Mouse (Mus musculus) heart, embryonic 14.5 days (tissue): ENCODE measurements around the gene Mrps16. TPM values are rescaled to one million over a fixed set of nuclear protein-coding genes. Genes with fewer than 3 reads are reported as not detected.

ENCODE experiments used
- ATAC-seq: fragments of 200-750 bp; cut with Nextera tagmentation; 2 replicates; pipeline ENCODE4 v1.8.0; 2017; ENCODE audit warnings: low read depth, moderate TSS enrichment; ENCODE audit not compliant: insufficient number of reproducible peaks, insufficient read depth, low FRiP score
- H3K27ac ChIP-seq, 2 experiments: fragments of 200-500 bp in 1 of 2; fragments of 300-500 bp in 1 of 2; sonication (generic) in 1 of 2; replicated peaks in 1 of 2; 2 replicates each; pipeline ENCODE4 v1.5.1; 2012 to 2014; ENCODE audit warnings: low read depth in 2 of 2, low read length in 2 of 2, control low read depth in 1 of 2, mild to moderate bottlenecking in 1 of 2, mixed read lengths in 1 of 2; ENCODE audit not compliant: control insufficient read depth in 1 of 2, insufficient read depth in 1 of 2
- H3K27me3 ChIP-seq: fragments of 300-500 bp; sonication (generic); 2 replicates; pipeline ENCODE4 v1.6.1; 2014; ENCODE audit warnings: mild to moderate bottlenecking, low read length, control low read depth; ENCODE audit not compliant: control insufficient read depth, insufficient read depth
- H3K36me3 ChIP-seq: fragments of 300-500 bp; sonication (generic); 2 replicates; pipeline ENCODE4 v1.6.1; 2014; ENCODE audit warnings: mild to moderate bottlenecking, control low read depth, low read length, mixed read lengths; ENCODE audit not compliant: control insufficient read depth, insufficient read depth
- H3K4me1 ChIP-seq, 2 experiments: fragments of 200-500 bp in 1 of 2; fragments of 300-500 bp in 1 of 2; sonication (generic) in 1 of 2; 2 replicates each; pipeline ENCODE4 v1.6.1; 2012 to 2014; ENCODE audit warnings: low read length in 2 of 2, control low read depth in 1 of 2, mixed read lengths in 1 of 2; ENCODE audit not compliant: control insufficient read depth in 2 of 2, insufficient read depth in 2 of 2
- H3K4me2 ChIP-seq: fragments of 300-500 bp; sonication (generic); 2 replicates; pipeline ENCODE4 v1.6.1; 2014; ENCODE audit warnings: mild to moderate bottlenecking, low read length
- H3K4me3 ChIP-seq, 2 experiments: fragments of 200-500 bp in 1 of 2; fragments of 300-500 bp in 1 of 2; sonication (generic) in 1 of 2; 2 replicates each; pipeline ENCODE4 v1.5.1; 2012 to 2014; ENCODE audit warnings: low read length in 2 of 2, mild to moderate bottlenecking in 2 of 2, control low read depth in 1 of 2, low read depth in 1 of 2, moderate library complexity in 1 of 2; ENCODE audit not compliant: control insufficient read depth in 1 of 2, insufficient read depth in 1 of 2
- H3K9ac ChIP-seq: fragments of 300-500 bp; sonication (generic); 2 replicates; pipeline ENCODE4 v1.6.1; 2014; ENCODE audit warnings: mild to moderate bottlenecking, low read length
- H3K9me3 ChIP-seq: fragments of 300-500 bp; sonication (generic); 2 replicates; pipeline ENCODE4 v1.6.1; 2016; ENCODE audit warnings: low read length, control low read depth; ENCODE audit not compliant: control insufficient read depth
- WGBS: fragments of 180-500 bp; shearing (Covaris S2); extraction: QIAGEN DNeasy Blood & Tissue Kit; methylation state at CpG from one replicate; pipeline ENCODE4 v1.1.7; 2014; 5-methylcytosine and 5-hydroxymethylcytosine counted together
- polyA plus RNA-seq: library from polyadenylated mRNA; unstranded; fragments of >200 nt; fragmentation: Nextera tagmentation; extraction: Ambion mirVana; gene quantifications from 2 replicates; pipeline ENCODE4 v1.2.1, GENCODE M21; 2014

Mrps16 gene
- polyA plus RNA-seq, 1 experiment from 2014 or later, result 106 TPM

- H3K9me3 ChIP-seq, result no peaks in the 10 kb centered on the region
- H3K9ac ChIP-seq, result peak within 1 kb of the TSS; percentile 85
- peak within 1 kb of the TSS; percentile 82 to 96 for H3K4me3 ChIP-seq
- H3K4me1 ChIP-seq, result peaks cover 8 to 26% of the 10 kb centered on the region in 2 experiments
- peaks cover 64% of the 10 kb centered on the region for H3K36me3 ChIP-seq
- ATAC-seq, result peak; percentile 62
- WGBS, result under 1% methylated on average over 59 of the region's 59 CpGs
- H3K27ac ChIP-seq, result peak within 1 kb of the TSS; percentile 80 to 94
- no peaks in the 10 kb centered on the region for H3K27me3 ChIP-seq
- peak within 1 kb of the TSS; percentile 82 for H3K4me2 ChIP-seq
Measured at GRCm38 (mm10) chr14:20388441-20389129, 4.8 kb downstream of the Mrps16 start, which contains the start of gene Dnajc9. Gene Dnajc9, minus strand, starts transcription at chr14:20388910.

GRCm38 (mm10) chr14:20379753-20380430 is 13.5 kb downstream of the Mrps16 start:
- H3K36me3 ChIP-seq, result peaks cover 75% of the 10 kb centered on the region
- 84% methylated on average over 9 of the region's 9 CpGs for WGBS
- H3K27me3 ChIP-seq, result no peaks in the 10 kb centered on the region
- H3K9me3 ChIP-seq, result no peaks in the 10 kb centered on the region
- no peak overlapping the region for H3K27ac ChIP-seq
- H3K4me3 ChIP-seq, result no peak overlapping the region
- no peak for ATAC-seq
- H3K4me2 ChIP-seq, result no peak overlapping the region
- no peak overlapping the region for H3K9ac ChIP-seq
- peaks cover 8 to 20% of the 10 kb centered on the region in 2 experiments for H3K4me1 ChIP-seq

- ATAC-seq, result no peak
- H3K27ac ChIP-seq, result no peak overlapping the region
- no peaks in the 10 kb centered on the region for H3K9me3 ChIP-seq
- no peak overlapping the region for H3K9ac ChIP-seq
- no peak overlapping the region for H3K4me2 ChIP-seq
- H3K4me1 ChIP-seq, result peaks cover 8 to 20% of the 10 kb centered on the region in 2 experiments
- no peak overlapping the region for H3K4me3 ChIP-seq
- H3K36me3 ChIP-seq, result peaks cover 73% of the 10 kb centered on the region
- WGBS, result 85% methylated on average over 5 of the region's 5 CpGs
- no peaks in the 10 kb centered on the region for H3K27me3 ChIP-seq
Measured at GRCm38 (mm10) chr14:20379087-20379640, 14.3 kb downstream of the Mrps16 start.

GRCm38 (mm10) chr14:20378313-20379061 is 14.9 kb downstream of the Mrps16 start:
- Histone ChIP-seq H3K27ac (no peak overlapping the region), H3K4me1 (peaks cover 8 to 20% of the 10 kb centered on the region in 2 experiments), H3K4me3 (no peak overlapping the region), H3K4me2 (no peak overlapping the region), H3K27me3 (no peaks in the 10 kb centered on the region), H3K9ac (no peak overlapping the region), H3K36me3 (peaks cover 72% of the 10 kb centered on the region), H3K9me3 (no peaks in the 10 kb centered on the region)
- ATAC-seq, result peak; percentile 51; the same call in 1 of the 2 replicates
- 29% methylated on average over 13 of the region's 13 CpGs for WGBS

GRCm38 (mm10) chr14:20377112-20377521 is 16.3 kb downstream of the Mrps16 start:
- no peak overlapping the region for H3K4me2 ChIP-seq
- H3K27me3 ChIP-seq, result no peaks in the 10 kb centered on the region
- H3K36me3 ChIP-seq, result peaks cover 73% of the 10 kb centered on the region
- peak; percentile 76 for ATAC-seq
- no peaks in the 10 kb centered on the region for H3K9me3 ChIP-seq
- no peak overlapping the region for H3K4me3 ChIP-seq
- H3K4me1 ChIP-seq, result peaks cover 8 to 20% of the 10 kb centered on the region in 2 experiments
- H3K9ac ChIP-seq, result no peak overlapping the region
- WGBS, result 40% methylated on average over 4 of the region's 4 CpGs
- peak overlapping the region; percentile 55 to 64 for H3K27ac ChIP-seq

GRCm38 (mm10) chr14:20371854-20372253 is 21.6 kb downstream of the Mrps16 start:
- Histone ChIP-seq H3K4me2 (no peak overlapping the region), H3K4me3 (no peak overlapping the region), H3K9me3 (no peaks in the 10 kb centered on the region), H3K27me3 (no peaks in the 10 kb centered on the region), H3K36me3 (peaks cover 77% of the 10 kb centered on the region), H3K9ac (no peak overlapping the region), H3K27ac (no peak overlapping the region), H3K4me1 (peaks cover 2 to 5% of the 10 kb centered on the region in 2 experiments; a peak in 3 of 4 replicates)
- 82% methylated on average over 1 of the region's 1 CpGs for WGBS
- no peak for ATAC-seq

GRCm38 (mm10) chr14:20370798-20371197 is 22.6 kb downstream of the Mrps16 start:
- Histone ChIP-seq H3K9me3 (no peaks in the 10 kb centered on the region), H3K27ac (no peak overlapping the region), H3K36me3 (peaks cover 79% of the 10 kb centered on the region), H3K27me3 (no peaks in the 10 kb centered on the region), H3K9ac (no peak overlapping the region), H3K4me3 (no peak overlapping the region), H3K4me1 (no peaks in the 10 kb centered on the region), H3K4me2 (no peak overlapping the region)
- ATAC-seq, result no peak
- 82% methylated on average over 7 of the region's 7 CpGs for WGBS
